Mouse (Mus musculus) lung, adult 2 months (tissue): ENCODE data around the gene Zfp541.

ENCODE experiments used
- CTCF ChIP-seq: fragments of 200-500 bp; IDR thresholded peaks from 2 replicates; pipeline ENCODE4 v1.5.1; 2011; ENCODE audit warnings: mild to moderate bottlenecking, low read length, control low read depth; ENCODE audit not compliant: insufficient read depth
- POLR2A ChIP-seq: fragments of 200-500 bp; IDR thresholded peaks from 2 replicates; pipeline ENCODE4 v1.6.1; 2011; ENCODE audit warnings: low read depth, mild to moderate bottlenecking, control low read depth, low read length, borderline replicate concordance; ENCODE audit errors: extremely low read depth

GRCm38 (mm10) chr7:16041208-16041607 lies 20.4 kb upstream of the Zfp541 start:
- TF ChIP-seq CTCF = no peak
- TF ChIP-seq POLR2A = no peak
